Mouse (Mus musculus): Measurements from ENCODE around the gene Dnajb5. TPM values are rescaled to one million over a fixed set of nuclear protein-coding genes. Genes with fewer than 3 reads are reported as not detected.
A peak's percentile ranks its signal among the peaks of the same experiment; 100 is the strongest.
"Not testable (repeated sequence)": the region's sequence is repeated elsewhere in the genome, so short reads cannot be mapped to it uniquely, and the experiment has no call there.

The Dnajb5 gene
- polyA plus RNA-seq, 1 experiment from 2014 or later = 51.0 TPM

- Histone ChIP-seq H3K4me3 (no peak overlapping the region), H3K27me3 (no peaks in the 10 kb centered on the region), H3K4me2 (no peak overlapping the region), H3K4me1 (replicated peaks) (no peaks in the 10 kb centered on the region), H3K9me3 (no peaks in the 10 kb centered on the region), H3K9ac (no peak overlapping the region), H3K27ac (no peak overlapping the region), H3K36me3 (peaks cover 97% of the 10 kb centered on the region)
- WGBS = 87% methylated on average over 1 of the region's 1 CpGs
- no peak for ATAC-seq (ENCODE audit: low FRiP score)
These were observed 38.7 kb downstream of the Dnajb5 start for GRCm38 (mm10) chr4:42988296-42988695.

GRCm38 (mm10) chr4:42998022-42998421 is 48.4 kb downstream of the Dnajb5 start:
- Histone ChIP-seq H3K27me3 (no peaks in the 10 kb centered on the region), H3K4me3 (peak overlapping the region; percentile 87), H3K9me3 (no peaks in the 10 kb centered on the region), H3K9ac (peak overlapping the region; percentile 94), H3K4me2 (peak overlapping the region; percentile 85), H3K36me3 (peaks cover 35% of the 10 kb centered on the region), H3K27ac (no peak overlapping the region), H3K4me1 (replicated peaks) (peaks cover 27% of the 10 kb centered on the region)
- no peak for ATAC-seq (ENCODE audit: low FRiP score)
- 72% methylated on average over 2 of the region's 2 CpGs for WGBS

- WGBS = under 1% methylated on average over 47 of the region's 51 CpGs
- H3K4me2 ChIP-seq = peak overlapping the region; percentile 85
- ATAC-seq (ENCODE audit: low FRiP score) = peak; percentile 83
These were observed 50.0 kb downstream of the Dnajb5 start for GRCm38 (mm10) chr4:42999451-43000140.

GRCm38 (mm10) chr4:43000141-43000986 is 50.8 kb downstream of the Dnajb5 start, which contains the start of gene Vcp:
Gene Vcp (minus strand): TSS chr4:43000507.
- H3K27ac ChIP-seq = peak within 1 kb of the TSS; percentile 99
- peaks cover 12% of the 10 kb centered on the region for H3K36me3 ChIP-seq
- H3K9ac ChIP-seq = peak within 1 kb of the TSS; percentile 94
- H3K9me3 ChIP-seq, H3K27me3 ChIP-seq: not testable (repeated sequence)
- peak; percentile 99 for ATAC-seq (ENCODE audit: low FRiP score)
- peak within 1 kb of the TSS; percentile 87 for H3K4me3 ChIP-seq
- peaks cover 27% of the 10 kb centered on the region for H3K4me1 ChIP-seq (replicated peaks)
- H3K4me2 ChIP-seq = peak within 1 kb of the TSS; percentile 85
- WGBS = under 1% methylated on average over 50 of the region's 56 CpGs

More at GRCm38 (mm10) chr4:42999451-43000140, 50.0 kb downstream of the Dnajb5 start:
- H3K9ac ChIP-seq = peak overlapping the region; percentile 94
- no peaks in the 10 kb centered on the region for H3K27me3 ChIP-seq
- peaks cover 19% of the 10 kb centered on the region for H3K36me3 ChIP-seq
- no peaks in the 10 kb centered on the region for H3K9me3 ChIP-seq
- peak overlapping the region; percentile 87 for H3K4me3 ChIP-seq
- H3K27ac ChIP-seq = peak overlapping the region; percentile 99
- H3K4me1 ChIP-seq (replicated peaks) = peaks cover 27% of the 10 kb centered on the region

GRCm38 (mm10) chr4:43001272-43001671 is 51.7 kb downstream of the Dnajb5 start:
- 95% methylated on average over 2 of the region's 2 CpGs for WGBS
- no peaks in the 10 kb centered on the region for H3K27me3 ChIP-seq
- H3K27ac ChIP-seq = peak overlapping the region; percentile 99
- 0 out of 2 replicates have a peak, but pooled peaks cover 5% of the 10 kb centered on the region for H3K36me3 ChIP-seq
- ATAC-seq (ENCODE audit: low FRiP score) = no peak
- no peak overlapping the region for H3K4me2 ChIP-seq
- no peak overlapping the region for H3K4me3 ChIP-seq
- H3K4me1 ChIP-seq (replicated peaks) = peaks cover 27% of the 10 kb centered on the region
- H3K9ac ChIP-seq = no peak overlapping the region
- no peaks in the 10 kb centered on the region for H3K9me3 ChIP-seq

GRCm38 (mm10) chr4:43002756-43003439 is 53.3 kb downstream of the Dnajb5 start:
- Histone ChIP-seq H3K4me1 (replicated peaks) (peaks cover 16% of the 10 kb centered on the region), H3K36me3 (peaks cover 6% of the 10 kb centered on the region; the same call in 1 of the 2 replicates), H3K4me3 (no peak overlapping the region), H3K9me3 (no peaks in the 10 kb centered on the region), H3K27ac (no peak overlapping the region), H3K4me2 (no peak overlapping the region), H3K9ac (no peak overlapping the region), H3K27me3 (no peaks in the 10 kb centered on the region)
- WGBS = 81% methylated on average over 12 of the region's 12 CpGs
- ATAC-seq (ENCODE audit: low FRiP score) = no peak

- 97% methylated on average over 3 of the region's 3 CpGs for WGBS
- Histone ChIP-seq H3K9ac (no peak overlapping the region), H3K4me1 (replicated peaks) (peaks cover 18% of the 10 kb centered on the region), H3K4me3 (no peak overlapping the region), H3K36me3 (peaks cover 6% of the 10 kb centered on the region; the same call in 1 of the 2 replicates), H3K27ac (no peak overlapping the region), H3K9me3 (no peaks in the 10 kb centered on the region), H3K4me2 (no peak overlapping the region), H3K27me3 (no peaks in the 10 kb centered on the region)
- no peak for ATAC-seq (ENCODE audit: low FRiP score)
These were observed 55.3 kb downstream of the Dnajb5 start for GRCm38 (mm10) chr4:43004951-43005350.

GRCm38 (mm10) chr4:43005765-43006164 is 56.2 kb downstream of the Dnajb5 start:
- Histone ChIP-seq H3K4me2 (no peak overlapping the region), H3K4me1 (replicated peaks) (peaks cover 20% of the 10 kb centered on the region), H3K27me3 (no peaks in the 10 kb centered on the region), H3K9me3 (no peaks in the 10 kb centered on the region), H3K4me3 (no peak overlapping the region), H3K9ac (no peak overlapping the region), H3K36me3 (peaks cover 6% of the 10 kb centered on the region; the same call in 1 of the 2 replicates), H3K27ac (no peak overlapping the region)
- no peak for ATAC-seq (ENCODE audit: low FRiP score)
- 62% methylated on average over 2 of the region's 2 CpGs for WGBS

Other genes with a start within 250 kb of the Dnajb5 start
- 0.23 and 0.71 TPM in 2 replicates for gene 4930578G10Rik, start 214.3 kb upstream of the Dnajb5 start, polyA plus RNA-seq (2015; fragmentation: Nextera tagmentation; extraction: Ambion mirVana)
- 0.53 TPM in 1 of 2 replicates, not detected in the other for gene Ccl19, start 193.2 kb upstream of the Dnajb5 start, polyA plus RNA-seq (2015; fragmentation: Nextera tagmentation; extraction: Ambion mirVana)
- 1.3 and 1.4 TPM in 2 replicates for gene Ccl21a, start 175.8 kb upstream of the Dnajb5 start, polyA plus RNA-seq (2015; fragmentation: Nextera tagmentation; extraction: Ambion mirVana)
- 0.05 TPM in 1 of 2 replicates, not detected in the other for gene Fam205a1, start 95.9 kb upstream of the Dnajb5 start, polyA plus RNA-seq (2015; fragmentation: Nextera tagmentation; extraction: Ambion mirVana)
- gene Gm12394, start 93.0 kb upstream of the Dnajb5 start, polyA plus RNA-seq (2015; fragmentation: Nextera tagmentation; extraction: Ambion mirVana) = 0.36 and 0.69 TPM in 2 replicates
- 1.7 and 2.3 TPM in 2 replicates for gene Fam205c, start 75.6 kb upstream of the Dnajb5 start, polyA plus RNA-seq (2015; fragmentation: Nextera tagmentation; extraction: Ambion mirVana)
- 21.7 and 23.0 TPM in 2 replicates for gene Phf24, start 33.2 kb upstream of the Dnajb5 start, polyA plus RNA-seq (2015; fragmentation: Nextera tagmentation; extraction: Ambion mirVana)
- gene 1700022I11Rik, start 19.8 kb downstream of the Dnajb5 start, polyA plus RNA-seq (2015; fragmentation: Nextera tagmentation; extraction: Ambion mirVana) = 0.63 and 0.70 TPM in 2 replicates
- gene Vcp, start 50.7 kb downstream of the Dnajb5 start, polyA plus RNA-seq (2015; fragmentation: Nextera tagmentation; extraction: Ambion mirVana) = 524 and 526 TPM in 2 replicates
- gene Fancg, start 60.7 kb downstream of the Dnajb5 start, polyA plus RNA-seq (2015; fragmentation: Nextera tagmentation; extraction: Ambion mirVana) = 20.0 and 21.9 TPM in 2 replicates
- 27.4 and 27.5 TPM in 2 replicates for gene Pigo, start 76.0 kb downstream of the Dnajb5 start, polyA plus RNA-seq (2015; fragmentation: Nextera tagmentation; extraction: Ambion mirVana)
- gene Stoml2, start 81.9 kb downstream of the Dnajb5 start, polyA plus RNA-seq (2015; fragmentation: Nextera tagmentation; extraction: Ambion mirVana) = 226 and 232 TPM in 2 replicates
- 33.3 and 34.1 TPM in 2 replicates for gene Fam214b, start 96.4 kb downstream of the Dnajb5 start, polyA plus RNA-seq (2015; fragmentation: Nextera tagmentation; extraction: Ambion mirVana)
- 18.6 and 19.7 TPM in 2 replicates for gene Unc13b, start 109.1 kb downstream of the Dnajb5 start, polyA plus RNA-seq (2015; fragmentation: Nextera tagmentation; extraction: Ambion mirVana)

All from hindbrain, embryonic 13.5 days (tissue).